Mouse (Mus musculus): ENCODE results near the gene Glod4. TPM values are rescaled to one million over a fixed set of nuclear protein-coding genes. Genes with fewer than 3 reads are reported as not detected.

Glod4 gene
- polyA plus RNA-seq, 1 experiment from 2014 or later, result 111 TPM

DNA sequence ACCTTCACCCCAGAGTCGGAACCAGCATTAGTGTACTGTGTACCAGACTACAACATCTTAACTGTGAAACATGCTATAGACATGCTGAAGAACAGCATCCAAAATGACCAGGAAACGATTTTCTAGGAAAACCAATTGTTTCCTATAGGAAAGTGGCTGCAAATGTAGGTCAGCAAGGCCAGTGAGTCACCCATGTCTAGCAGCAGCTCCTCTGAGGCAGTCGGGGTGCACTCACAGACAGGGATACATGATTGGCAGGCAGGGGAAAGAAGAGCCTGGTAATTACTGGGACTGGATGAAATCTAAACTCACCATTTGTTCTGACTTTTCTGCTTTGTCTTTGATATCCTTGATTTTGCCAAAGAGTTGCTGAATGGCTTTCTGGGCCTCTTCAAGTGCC lies 105.5 kb downstream of the Glod4 start:
- no peak overlapping the region for H3K4me2 ChIP-seq
- no peaks in the 10 kb centered on the region for H3K4me1 ChIP-seq (replicated peaks)
- H3K27ac ChIP-seq (ENCODE audit: poor library complexity, severe bottlenecking), result no peak overlapping the region
- H3K4me3 ChIP-seq, result no peak overlapping the region
- no peaks in the 10 kb centered on the region for H3K9me3 ChIP-seq (replicated peaks)
- peaks cover 46% of the 10 kb centered on the region for H3K36me3 ChIP-seq
- H3K9ac ChIP-seq, result no peak overlapping the region
- WGBS, result 77% methylated on average over 3 of the region's 3 CpGs
- H3K27me3 ChIP-seq (replicated peaks), result no peaks in the 10 kb centered on the region
- ATAC-seq (ENCODE audit: insufficient number of reproducible peaks, low FRiP score), result no peak

DNA sequence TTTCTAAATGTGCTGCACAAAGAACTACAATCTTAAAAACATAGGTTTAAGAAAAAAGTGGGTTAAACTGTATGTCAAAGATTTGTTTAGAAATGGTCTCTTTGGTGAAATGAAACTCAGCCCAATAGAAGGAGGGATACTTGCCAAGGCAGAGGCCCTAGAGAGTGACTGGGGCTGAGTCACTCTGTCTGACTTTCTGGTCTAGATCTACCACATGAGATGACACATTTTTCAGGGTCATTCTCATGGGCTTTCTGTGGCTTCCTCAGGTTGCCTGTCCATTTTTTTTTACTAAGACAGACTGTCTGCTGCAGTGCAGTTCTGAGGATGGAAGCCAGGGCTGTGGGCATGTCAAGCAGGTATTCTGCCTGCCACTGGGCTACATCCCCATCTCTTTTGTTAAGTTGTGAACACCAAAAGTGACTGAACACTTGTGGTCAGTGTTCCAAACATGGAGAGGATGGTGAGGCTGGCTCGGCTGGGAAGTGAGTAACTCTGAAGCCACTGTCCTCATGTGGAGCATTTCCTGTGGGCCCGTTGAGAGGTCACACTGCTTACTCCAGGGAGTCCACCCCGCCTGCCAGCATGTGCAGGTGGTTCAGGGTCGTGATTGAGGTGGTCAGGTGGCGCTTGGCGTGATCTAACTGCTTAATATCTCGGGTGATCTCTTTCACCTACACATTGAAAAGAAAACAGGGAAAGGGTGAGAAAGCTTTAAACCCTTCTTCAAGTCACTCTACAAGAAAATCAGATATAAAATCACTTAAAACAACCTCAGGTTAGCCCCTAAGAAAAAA lies 107.7 kb downstream of the Glod4 start:
- no peaks in the 10 kb centered on the region for H3K9me3 ChIP-seq (replicated peaks)
- peaks cover 9% of the 10 kb centered on the region for H3K4me1 ChIP-seq (replicated peaks)
- no peak overlapping the region for H3K27ac ChIP-seq (ENCODE audit: poor library complexity, severe bottlenecking)
- H3K36me3 ChIP-seq, result peaks cover 55% of the 10 kb centered on the region
- H3K27me3 ChIP-seq (replicated peaks), result no peaks in the 10 kb centered on the region
- no peak overlapping the region for H3K4me2 ChIP-seq
- H3K4me3 ChIP-seq, result no peak overlapping the region
- no peak for ATAC-seq (ENCODE audit: insufficient number of reproducible peaks, low FRiP score)
- H3K9ac ChIP-seq, result no peak overlapping the region
- WGBS, result 82% methylated on average over 7 of the region's 7 CpGs

DNA sequence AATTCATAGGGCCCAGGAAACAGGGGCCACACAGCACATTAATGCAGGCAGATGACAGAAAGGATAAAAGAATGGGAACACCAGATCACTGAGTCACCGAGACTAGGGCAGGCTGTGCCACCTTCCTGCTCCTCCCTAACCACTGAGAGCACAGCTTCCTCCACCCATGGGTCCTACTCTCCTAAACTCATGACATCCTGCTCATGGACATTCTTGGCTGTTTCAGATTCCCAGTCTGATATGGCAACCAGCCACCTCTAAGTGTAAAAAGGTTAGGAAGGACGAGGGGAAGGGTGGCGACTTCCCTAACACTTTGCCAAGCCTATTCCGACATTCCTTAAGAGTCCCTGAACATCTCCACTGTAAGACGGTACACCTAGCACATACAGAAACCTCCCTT lies 112.7 kb downstream of the Glod4 start:
- Histone ChIP-seq H3K27ac (ENCODE audit: poor library complexity, severe bottlenecking) (no peak overlapping the region), H3K36me3 (peaks cover 36% of the 10 kb centered on the region), H3K9ac (no peak overlapping the region), H3K4me2 (no peak overlapping the region), H3K27me3 (replicated peaks) (no peaks in the 10 kb centered on the region), H3K4me1 (replicated peaks) (peaks cover 25% of the 10 kb centered on the region), H3K4me3 (no peak overlapping the region), H3K9me3 (replicated peaks) (no peaks in the 10 kb centered on the region)
- ATAC-seq (ENCODE audit: insufficient number of reproducible peaks, low FRiP score), result no peak
- WGBS, result 64% methylated on average over 5 of the region's 5 CpGs

DNA sequence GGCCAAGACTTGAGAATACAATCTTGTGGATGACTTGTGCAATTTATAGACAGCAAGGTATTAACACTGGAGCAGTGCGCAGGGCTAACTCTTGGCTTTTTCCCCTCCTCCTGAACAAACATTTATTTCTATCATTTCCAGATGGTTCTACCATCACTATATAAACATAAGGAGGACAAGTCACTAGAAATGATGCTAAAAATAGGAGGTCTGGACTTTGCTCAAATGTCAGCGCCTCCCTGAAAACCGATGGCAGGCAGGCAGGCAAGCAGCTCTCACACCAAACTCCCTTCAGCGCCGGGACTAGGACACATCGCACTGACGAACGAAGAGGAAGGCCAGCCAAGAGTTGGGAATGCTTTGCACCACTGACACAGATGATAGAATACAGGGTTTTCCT lies 118.1 kb downstream of the Glod4 start:
- Histone ChIP-seq H3K27ac (ENCODE audit: poor library complexity, severe bottlenecking) (peak overlapping the region; percentile 81), H3K9me3 (replicated peaks) (no peaks in the 10 kb centered on the region), H3K27me3 (replicated peaks) (no peaks in the 10 kb centered on the region), H3K36me3 (peaks cover 9% of the 10 kb centered on the region; the same call in 1 of the 2 replicates), H3K4me3 (no peak overlapping the region), H3K4me2 (peak overlapping the region; percentile 54), H3K9ac (no peak overlapping the region), H3K4me1 (replicated peaks) (peaks cover 36% of the 10 kb centered on the region)
- ATAC-seq (ENCODE audit: insufficient number of reproducible peaks, low FRiP score), result peak; percentile 77; the same call in 1 of the 2 replicates
- 13% methylated on average over 8 of the region's 8 CpGs for WGBS

DNA sequence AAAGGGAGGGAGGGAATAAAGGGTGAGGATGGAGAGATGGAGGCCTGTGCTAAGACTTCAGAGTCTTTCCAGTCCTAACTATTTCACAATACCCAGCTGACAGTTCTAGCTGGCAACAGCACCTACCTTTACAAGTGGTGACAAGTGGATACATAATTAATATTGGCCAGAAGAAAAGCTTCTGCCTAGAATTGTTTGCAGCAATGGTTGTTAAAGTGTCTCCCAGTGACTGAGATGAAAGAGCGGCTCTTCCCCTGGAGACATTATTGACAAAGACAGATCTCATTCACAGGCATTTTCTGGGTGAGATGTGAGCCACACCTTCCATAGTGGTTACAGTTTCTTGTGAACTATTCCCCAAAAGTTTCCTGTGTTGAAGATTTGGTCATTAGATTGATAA lies 120.0 kb downstream of the Glod4 start:
- Histone ChIP-seq H3K27ac (ENCODE audit: poor library complexity, severe bottlenecking) (no peak overlapping the region), H3K9ac (no peak overlapping the region), H3K4me3 (no peak overlapping the region), H3K4me2 (no peak overlapping the region), H3K27me3 (replicated peaks) (no peaks in the 10 kb centered on the region), H3K4me1 (replicated peaks) (peaks cover 31% of the 10 kb centered on the region), H3K36me3 (peaks cover 13% of the 10 kb centered on the region; the same call in 1 of the 2 replicates), H3K9me3 (replicated peaks) (no peaks in the 10 kb centered on the region)
- no peak for ATAC-seq (ENCODE audit: insufficient number of reproducible peaks, low FRiP score)
- 94% methylated on average over 1 of the region's 1 CpGs for WGBS

DNA sequence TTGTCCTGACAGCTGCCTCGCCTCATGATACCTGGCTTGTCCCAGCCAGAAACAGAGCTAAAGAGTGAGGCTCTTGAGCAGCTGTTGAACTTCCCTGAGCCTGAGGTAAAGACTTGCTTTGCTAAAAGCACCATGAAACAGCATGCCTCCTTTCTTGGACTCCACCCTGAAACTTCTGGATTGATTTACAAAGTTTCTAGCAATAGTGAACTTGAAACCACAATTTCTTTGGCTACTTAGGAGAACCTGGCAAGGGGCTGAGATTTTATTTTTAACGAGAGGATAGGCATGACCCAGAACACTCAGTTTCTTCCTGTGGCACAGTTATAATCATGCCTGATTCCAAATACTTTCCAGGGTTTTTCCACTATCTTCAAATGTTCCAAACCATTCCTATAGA lies 121.0 kb downstream of the Glod4 start:
- Histone ChIP-seq H3K36me3 (peaks cover 19% of the 10 kb centered on the region), H3K27ac (ENCODE audit: poor library complexity, severe bottlenecking) (no peak overlapping the region), H3K4me1 (replicated peaks) (peaks cover 31% of the 10 kb centered on the region), H3K4me3 (no peak overlapping the region), H3K9me3 (replicated peaks) (no peaks in the 10 kb centered on the region), H3K27me3 (replicated peaks) (no peaks in the 10 kb centered on the region), H3K9ac (no peak overlapping the region), H3K4me2 (no peak overlapping the region)
- no peak for ATAC-seq (ENCODE audit: insufficient number of reproducible peaks, low FRiP score)
- 76% methylated on average over 2 of the region's 2 CpGs for WGBS

DNA sequence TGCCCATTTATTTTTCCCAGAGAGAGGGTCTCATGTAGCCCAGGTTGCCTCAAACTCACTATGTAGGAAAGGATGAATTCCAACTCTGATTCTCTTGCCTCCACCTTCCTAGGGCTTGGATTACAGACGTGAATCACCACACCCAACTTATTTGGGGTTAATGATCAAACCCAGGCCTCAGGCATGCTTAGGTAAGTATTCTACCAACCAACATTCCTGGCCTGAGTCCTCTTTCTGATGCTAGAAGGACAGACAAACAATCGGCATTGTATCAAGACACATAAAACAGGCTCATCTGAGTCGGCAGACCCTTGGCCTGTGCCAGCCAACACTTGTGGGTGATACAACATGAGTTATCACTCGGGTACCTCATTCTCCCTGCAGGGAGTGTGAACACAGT lies 122.4 kb downstream of the Glod4 start:
- Histone ChIP-seq H3K27ac (ENCODE audit: poor library complexity, severe bottlenecking) (no peak overlapping the region), H3K9me3 (replicated peaks) (no peaks in the 10 kb centered on the region), H3K4me3 (no peak overlapping the region), H3K9ac (no peak overlapping the region), H3K27me3 (replicated peaks) (no peaks in the 10 kb centered on the region), H3K4me1 (replicated peaks) (peaks cover 31% of the 10 kb centered on the region), H3K36me3 (peaks cover 30% of the 10 kb centered on the region), H3K4me2 (no peak overlapping the region)
- ATAC-seq (ENCODE audit: insufficient number of reproducible peaks, low FRiP score), result no peak
- 83% methylated on average over 4 of the region's 4 CpGs for WGBS

DNA sequence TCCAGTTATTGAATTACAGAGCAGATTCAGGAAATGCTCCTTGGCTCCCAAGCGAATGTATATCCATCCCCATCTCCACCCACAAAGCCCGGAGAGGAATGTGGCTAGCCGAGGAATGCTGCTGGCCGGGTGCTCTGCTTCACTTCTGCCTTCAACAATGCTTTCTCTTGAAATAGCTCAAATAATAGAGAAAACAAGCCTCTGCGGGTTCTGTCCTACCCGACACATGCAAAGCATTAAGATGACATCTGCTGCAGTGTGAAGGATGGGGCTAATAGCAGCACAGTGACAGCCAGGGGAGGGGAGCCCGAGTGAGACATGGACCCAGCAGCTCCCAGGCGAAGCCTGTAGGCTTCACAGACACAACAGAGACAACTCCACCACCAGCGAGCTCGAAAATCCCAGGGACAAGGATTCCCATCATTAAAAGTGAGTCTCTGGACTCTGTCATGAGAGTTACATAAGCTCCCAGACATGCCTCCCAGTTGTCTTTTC lies 123.1 kb downstream of the Glod4 start:
- peaks cover 33% of the 10 kb centered on the region for H3K36me3 ChIP-seq
- no peak overlapping the region for H3K4me2 ChIP-seq
- 0 out of 2 replicates have a peak overlapping the region, but pooled peaks have one; percentile 26 for H3K27ac ChIP-seq (ENCODE audit: poor library complexity, severe bottlenecking)
- WGBS, result 48% methylated on average over 10 of the region's 10 CpGs
- no peak overlapping the region for H3K9ac ChIP-seq
- ATAC-seq (ENCODE audit: insufficient number of reproducible peaks, low FRiP score), result no peak
- no peaks in the 10 kb centered on the region for H3K27me3 ChIP-seq (replicated peaks)
- no peaks in the 10 kb centered on the region for H3K9me3 ChIP-seq (replicated peaks)
- peaks cover 25% of the 10 kb centered on the region for H3K4me1 ChIP-seq (replicated peaks)
- no peak overlapping the region for H3K4me3 ChIP-seq

DNA sequence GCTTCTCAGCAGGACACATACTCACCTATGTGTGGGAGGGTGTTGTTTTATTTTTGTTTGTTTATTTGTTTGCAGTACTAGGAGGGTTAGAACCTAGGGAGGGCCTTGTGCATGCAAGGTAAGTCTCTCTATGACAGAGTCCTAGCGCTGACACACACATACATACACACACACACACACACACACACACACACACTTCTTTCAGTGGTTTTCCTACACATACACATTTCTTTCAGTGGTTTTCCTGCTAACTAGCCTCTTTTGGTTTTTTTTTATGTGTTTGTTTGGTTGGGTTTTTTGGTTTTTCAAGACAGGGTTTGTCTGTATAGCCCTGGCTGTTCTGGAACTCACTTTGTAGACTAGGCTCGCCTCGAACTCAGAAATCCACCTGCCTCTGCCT lies 133.1 kb downstream of the Glod4 start:
- H3K4me3 ChIP-seq, result no peak overlapping the region
- no peak for ATAC-seq (ENCODE audit: insufficient number of reproducible peaks, low FRiP score)
- no peaks in the 10 kb centered on the region for H3K9me3 ChIP-seq (replicated peaks)
- no peaks in the 10 kb centered on the region for H3K27me3 ChIP-seq (replicated peaks)
- H3K36me3 ChIP-seq, result peaks cover 27% of the 10 kb centered on the region
- no peak overlapping the region for H3K9ac ChIP-seq
- H3K27ac ChIP-seq (ENCODE audit: poor library complexity, severe bottlenecking), result no peak overlapping the region
- 0 out of 2 replicates have a peak, but pooled peaks cover 4% of the 10 kb centered on the region for H3K4me1 ChIP-seq (replicated peaks)
- 93% methylated on average over 3 of the region's 3 CpGs for WGBS
- H3K4me2 ChIP-seq, result no peak overlapping the region

DNA sequence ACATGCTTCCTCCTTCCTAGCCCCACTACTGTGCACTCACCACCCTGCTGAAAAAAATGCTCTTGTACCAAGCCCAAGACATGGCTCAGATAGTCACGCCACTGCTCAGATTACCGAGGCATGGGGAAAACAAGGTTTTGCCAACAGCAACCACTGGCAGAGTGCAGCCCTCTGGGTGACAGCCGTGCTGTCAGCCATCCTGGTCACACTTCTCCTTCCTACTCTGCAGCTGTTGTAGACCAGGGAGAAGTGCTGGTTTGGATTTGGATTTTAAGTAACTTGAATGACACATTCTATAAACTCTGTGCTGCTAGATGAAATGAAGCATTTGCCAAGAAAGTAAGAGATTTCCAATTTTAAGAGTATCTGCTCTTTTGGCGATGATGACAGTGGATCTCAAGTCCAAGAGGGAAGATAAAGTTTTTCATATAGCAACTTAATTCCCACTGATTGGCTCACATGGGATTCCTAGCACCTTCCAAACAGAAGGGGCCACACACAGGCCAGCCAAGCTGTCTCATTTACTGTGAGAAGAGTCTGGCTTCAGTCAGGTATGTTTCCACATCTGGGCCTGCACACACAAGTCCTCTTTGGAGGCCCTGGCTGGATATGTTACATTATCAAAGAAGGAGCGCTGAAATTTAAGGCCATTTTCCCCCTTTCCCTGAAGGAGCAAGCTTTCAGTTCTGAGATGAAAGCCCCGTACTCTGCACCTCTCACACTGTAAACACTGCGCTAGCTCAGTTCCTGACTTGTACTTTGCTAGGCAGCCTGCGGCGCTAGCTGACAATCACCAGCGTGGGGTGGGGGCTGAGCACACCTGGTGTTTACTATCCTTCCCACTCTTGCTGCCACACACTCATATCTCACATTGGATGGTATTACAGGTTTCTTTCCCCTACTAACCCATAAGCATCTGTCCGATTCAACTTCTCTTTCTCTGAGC lies 136.7 kb downstream of the Glod4 start:
- Histone ChIP-seq H3K36me3 (peaks cover 9% of the 10 kb centered on the region), H3K4me2 (no peak overlapping the region), H3K9me3 (replicated peaks) (no peaks in the 10 kb centered on the region), H3K9ac (no peak overlapping the region), H3K27ac (ENCODE audit: poor library complexity, severe bottlenecking) (no peak overlapping the region), H3K4me1 (replicated peaks) (0 out of 2 replicates have a peak, but pooled peaks cover 4% of the 10 kb centered on the region), H3K27me3 (replicated peaks) (no peaks in the 10 kb centered on the region), H3K4me3 (no peak overlapping the region)
- ATAC-seq (ENCODE audit: insufficient number of reproducible peaks, low FRiP score), result no peak
- WGBS, result 80% methylated on average over 11 of the region's 11 CpGs

DNA sequence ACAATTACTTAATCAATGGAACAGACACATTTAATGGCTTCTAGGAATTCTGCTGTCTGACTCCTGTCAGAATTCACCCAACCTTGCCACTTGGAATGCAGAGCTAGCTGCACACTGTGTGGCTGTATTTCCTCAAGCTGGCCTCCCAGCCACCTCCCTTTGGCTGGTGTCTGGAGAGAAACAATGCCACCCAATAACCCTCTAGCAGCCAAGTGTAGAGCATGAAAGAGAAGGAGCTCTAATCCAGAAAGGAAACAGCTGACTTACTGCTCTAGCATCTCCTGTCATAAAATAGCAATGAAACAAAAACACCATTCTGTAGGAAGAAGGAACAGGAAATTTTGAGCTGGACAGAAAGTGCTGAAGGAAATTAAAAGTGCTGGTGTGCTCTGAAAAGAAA lies 142.4 kb downstream of the Glod4 start:
- peaks cover 9% of the 10 kb centered on the region for H3K36me3 ChIP-seq
- H3K4me1 ChIP-seq (replicated peaks), result peaks cover 25% of the 10 kb centered on the region
- H3K9ac ChIP-seq, result no peak overlapping the region
- H3K27me3 ChIP-seq (replicated peaks), result no peaks in the 10 kb centered on the region
- H3K27ac ChIP-seq (ENCODE audit: poor library complexity, severe bottlenecking), result 0 out of 2 replicates have a peak overlapping the region, but pooled peaks have one; percentile 17
- ATAC-seq (ENCODE audit: insufficient number of reproducible peaks, low FRiP score), result no peak
- H3K4me3 ChIP-seq, result no peak overlapping the region
- H3K9me3 ChIP-seq (replicated peaks), result no peaks in the 10 kb centered on the region
- H3K4me2 ChIP-seq, result no peak overlapping the region
